Mouse (Mus musculus): ENCODE data around the gene Ddx25.

DNA sequence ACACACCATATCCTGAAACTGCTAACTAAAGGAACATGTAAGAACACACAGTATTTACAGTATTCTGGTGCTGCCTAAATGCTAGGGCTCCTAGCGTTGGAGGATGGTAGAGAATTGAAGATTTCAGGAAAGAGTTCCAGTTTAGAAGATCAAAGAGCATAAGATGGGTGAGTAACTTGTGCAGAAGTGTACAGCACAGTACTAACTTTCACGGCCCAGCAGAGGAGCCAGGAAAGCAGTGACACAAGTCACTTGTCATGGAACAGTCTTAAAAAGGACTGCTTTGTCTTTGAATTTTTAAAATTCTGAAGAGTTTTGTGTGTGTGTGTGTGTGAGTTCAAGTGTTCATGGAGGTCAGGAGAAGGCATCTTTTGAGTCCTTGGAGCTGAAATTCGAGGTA lies 9.7 kb upstream of the Ddx25 start:
- no peak for TF ChIP-seq MAFK (IDR thresholded peaks at IDR 0.05; ENCODE audit: insufficient read depth, low read depth, low read length)
- TF ChIP-seq HCFC1 (IDR thresholded peaks at IDR 0.05; ENCODE audit: borderline replicate concordance, insufficient read depth, low read length) = no peak
- no peak for TF ChIP-seq ZC3H11A (IDR thresholded peaks at IDR 0.05; ENCODE audit: borderline replicate concordance, low read depth, low read length)
- no peak for TF ChIP-seq CHD2 (IDR thresholded peaks at IDR 0.05; ENCODE audit: low read depth, low read length)

Data from ES-E14 (cell line).